Mouse (Mus musculus) embryonic stem cell, embryonic (primary cell): ENCODE measurements around the gene Fhod1.

Experiments
- CTCF ChIA-PET, 4 experiments: fragments of 300-600 bp in 2 of 4; fragments of 350-600 bp in 2 of 4; sonication (Branson Sonifier 250); formaldehyde crosslinking; loops; one replicate each; lab custom pipeline; 2022; ENCODE audit warnings: inconsistent platforms in 2 of 4; lab: Charles Lee
- POLR2A ChIA-PET, 4 experiments: fragments of 300-600 bp in 2 of 4; fragments of 350-600 bp in 2 of 4; sonication (Branson Sonifier 250); formaldehyde crosslinking; loops; one replicate each; lab custom pipeline; 2022; ENCODE audit warnings: antibody characterized with exemption in 4 of 4, inconsistent platforms in 1 of 4; lab: Charles Lee

Gene Fhod1

GRCm38 (mm10) chr8:105298351-105299252 is 49.2 kb downstream of the Fhod1 start:
- POLR2A ChIA-PET = interaction anchor here in 3 of 4 experiments (0.7 to 3.1 kb wide), 20 partner anchors 8 to 50 kb away, joined by 3 to 24 read pairs (median 6); partner anchors contain the start of genes 4931428F04Rik (in 3 of the 3), Lrrc29 (in 2 of the 3), Tmem208 (in 2 of the 3) and B3gnt9 (in 1 of the 3)

DNA sequence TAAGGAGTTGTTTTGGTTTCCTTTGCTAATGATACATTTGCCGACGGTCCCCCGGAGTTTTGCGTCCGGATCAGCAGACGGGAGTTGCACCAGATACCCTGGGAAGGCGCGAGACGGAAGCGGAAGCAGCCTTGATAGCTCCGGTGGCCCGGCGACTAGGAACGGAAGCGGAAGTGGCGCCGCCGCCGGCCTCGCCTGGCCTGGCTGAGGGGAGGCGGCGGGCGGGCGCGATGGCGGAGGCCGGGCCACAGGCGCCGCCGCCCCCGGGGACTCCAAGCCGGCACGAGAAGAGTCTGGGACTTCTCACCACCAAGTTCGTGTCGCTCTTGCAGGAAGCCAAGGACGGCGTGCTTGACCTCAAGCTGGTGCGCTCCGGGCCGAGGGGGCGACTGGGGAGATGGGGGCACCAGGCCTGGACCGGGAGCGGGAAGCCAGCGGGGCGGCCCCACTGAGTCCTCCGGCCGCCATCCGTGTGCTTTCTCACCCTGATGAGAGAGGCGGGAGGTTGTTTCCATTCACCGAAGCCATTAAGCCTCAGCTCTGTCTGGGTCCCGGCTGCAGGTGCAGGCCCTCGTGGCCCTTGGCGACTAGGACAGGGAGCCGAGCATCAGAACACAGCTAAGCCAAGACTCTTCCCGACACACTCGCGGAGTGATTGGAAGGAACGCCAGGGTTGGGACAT is 50.1 kb downstream of the Fhod1 start, which contains the start of gene E2f4:
Gene E2f4, plus strand, starts transcription at position 153 of the 682 bp plus-strand sequence.
- ChIA-PET CTCF (interaction anchor here in 3 of 4 experiments (0.8 to 6.3 kb wide), 13 partner anchors 8 to 185 kb away, joined by 3 to 32 read pairs (median 4); partner anchors contain the start of genes 4931428F04Rik (in 2 of the 3) and Tppp3 (in 1 of the 3)), POLR2A (interaction anchor here (0.6 to 3.1 kb wide), 41 partner anchors 8 to 223 kb away, joined by 3 to 24 read pairs (median 4); partner anchors contain the start of genes 4931428F04Rik (in 3 of the 4), B3gnt9 (in 2 of the 4), D230025D16Rik (in 2 of the 4) and Lrrc29 (in 2 of the 4))

More at GRCm38 (mm10) chr8:105298351-105299252, 49.2 kb downstream of the Fhod1 start:
- CTCF ChIA-PET = interaction anchor here in 3 of 4 experiments (0.6 to 6.3 kb wide), 10 partner anchors 8 to 721 kb away, joined by 3 to 32 read pairs (median 4); partner anchors contain the start of genes 4931428F04Rik (in 1 of the 3) and Tppp3 (in 1 of the 3)

DNA sequence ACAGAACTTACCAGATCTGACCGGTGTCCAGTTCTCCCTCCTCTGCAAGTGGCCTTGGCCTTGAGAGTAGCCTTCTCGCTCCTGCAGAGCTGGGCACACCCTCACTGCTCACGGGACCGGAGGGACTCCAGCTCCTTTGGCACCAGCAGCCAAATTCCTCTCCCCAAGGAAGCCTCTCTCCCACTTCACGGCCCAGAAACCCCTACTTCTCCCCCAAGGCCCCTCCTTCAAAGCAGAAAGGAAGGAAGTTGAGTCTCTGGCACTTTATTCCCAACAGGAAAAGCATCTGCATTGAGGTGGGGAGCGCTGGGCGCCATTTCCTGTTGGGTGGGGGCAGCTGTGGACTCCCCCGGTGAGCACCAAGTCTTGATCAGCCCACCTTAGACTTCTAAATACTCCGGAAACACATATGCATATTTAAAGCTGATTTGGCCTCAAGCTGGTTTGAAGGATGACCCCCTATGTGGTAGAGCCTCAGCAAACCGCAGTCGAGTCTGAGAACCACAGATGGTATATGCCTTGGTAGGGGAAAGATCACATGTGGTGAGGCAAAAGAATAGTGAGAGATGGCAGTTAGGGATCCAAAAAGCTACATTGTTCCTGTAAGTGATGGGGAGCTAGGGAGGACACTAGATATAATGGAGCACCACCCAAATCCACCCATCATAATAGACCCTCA is 51.7 kb downstream of the Fhod1 start, which contains the start of gene Exoc3l:
Gene Exoc3l, minus strand, starts transcription at position 207 of the 679 bp plus-strand sequence.
- ChIA-PET CTCF (interaction anchor here in 2 of 4 experiments (1.0 to 3.0 kb wide), 4 partner anchors 29 to 78 kb away, joined by 3 to 8 read pairs (median 4); no protein-coding TSS in a partner anchor), POLR2A (interaction anchor here in 3 of 4 experiments (0.6 to 3.1 kb wide), 26 partner anchors 9 to 501 kb away, joined by 3 to 15 read pairs (median 4); partner anchors contain the start of genes Elmo3 (in 3 of the 3), B3gnt9 (in 2 of the 3), D230025D16Rik (in 1 of the 3) and Lrrc29 (in 1 of the 3))

DNA sequence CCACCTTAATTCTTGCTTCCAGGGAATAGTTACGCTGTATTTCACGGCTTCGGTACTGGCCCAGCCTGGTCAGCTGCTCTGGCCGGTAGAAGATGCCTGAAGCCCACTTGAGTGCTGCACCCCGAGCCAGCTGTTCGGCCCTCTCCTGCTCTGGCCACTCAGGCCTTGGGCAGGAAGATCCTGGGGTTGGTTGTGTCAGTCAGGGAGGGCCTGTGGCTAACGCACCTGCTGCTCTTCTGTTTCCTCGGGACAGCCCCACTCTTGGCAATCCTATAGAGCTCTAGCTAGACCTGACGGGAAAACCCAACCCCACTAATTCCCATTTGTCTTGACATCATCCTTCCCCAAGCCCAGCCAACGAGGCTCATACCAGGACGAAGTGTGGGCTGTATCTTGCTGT is 52.5 kb downstream of the Fhod1 start:
- POLR2A ChIA-PET = interaction anchor here in 2 of 4 experiments (0.7 to 3.1 kb wide), 16 partner anchors 9 to 61 kb away, joined by 3 to 15 read pairs (median 4); partner anchors contain the start of genes B3gnt9 (in 1 of the 2), Elmo3 (in 1 of the 2) and Slc9a5 (in 1 of the 2)
- CTCF ChIA-PET = interaction anchor here in 1 of 4 experiments (1.0 to 1.2 kb wide), 2 partner anchors 9 to 77 kb away, joined by 3 to 5 read pairs; no protein-coding TSS in a partner anchor

- ChIA-PET CTCF (interaction anchor here in 1 of 4 experiments (1.2 kb wide), 1 partner anchor 8 kb away, joined by 3 read pairs; no protein-coding TSS in a partner anchor), POLR2A (interaction anchor here in 2 of 4 experiments (0.7 to 1.6 kb wide), 6 partner anchors 9 to 54 kb away, joined by 3 to 5 read pairs (median 3); partner anchors contain the start of gene Slc9a5 (in 1 of the 2))
Observed at GRCm38 (mm10) chr8:105294776-105295175, 53.0 kb downstream of the Fhod1 start.

GRCm38 (mm10) chr8:105293405-105293804 is 54.3 kb downstream of the Fhod1 start:
- ChIA-PET CTCF (interaction anchor here in 2 of 4 experiments (0.8 to 2.2 kb wide), 15 partner anchors 9 to 223 kb away, joined by 3 to 10 read pairs (median 4); partner anchors contain the start of genes B3gnt9 (in 1 of the 2) and Tppp3 (in 1 of the 2)), POLR2A (interaction anchor here in 3 of 4 experiments (0.5 to 1.8 kb wide), 12 partner anchors 8 to 691 kb away, joined by 3 to 8 read pairs (median 4); no protein-coding TSS in a partner anchor)

DNA sequence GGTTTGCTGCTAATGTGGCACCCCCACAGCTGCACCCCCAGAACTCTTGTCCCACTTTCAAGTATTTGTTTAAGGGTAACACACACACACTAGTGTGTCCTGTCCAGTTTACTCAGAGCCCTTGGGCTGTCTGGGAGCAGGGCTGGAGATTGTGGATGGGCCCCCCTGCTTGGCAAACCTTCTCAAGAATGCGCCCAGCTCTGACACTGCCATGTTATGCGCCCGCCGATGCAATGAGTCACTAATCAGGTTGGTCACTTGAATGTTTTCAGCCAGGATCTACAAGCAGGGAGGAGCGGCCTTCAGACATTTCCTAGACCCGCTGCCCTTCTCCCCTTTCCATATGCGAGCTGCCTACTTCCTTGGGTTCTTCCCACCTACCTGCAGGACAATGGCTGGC is 55.3 kb downstream of the Fhod1 start:
- CTCF ChIA-PET = interaction anchor here in 2 of 4 experiments (0.8 to 2.2 kb wide), 15 partner anchors 8 to 224 kb away, joined by 3 to 10 read pairs (median 4); partner anchors contain the start of gene B3gnt9 (in 1 of the 2)
- POLR2A ChIA-PET = interaction anchor here in 2 of 4 experiments (0.7 to 1.8 kb wide), 7 partner anchors 9 to 24 kb away, joined by 3 to 8 read pairs (median 4); no protein-coding TSS in a partner anchor

- POLR2A ChIA-PET = interaction anchor here in 1 of 4 experiments (0.9 to 3.6 kb wide), 4 partner anchors 37 to 92 kb away, joined by 3 to 33 read pairs (median 4); partner anchors contain the start of genes B3gnt9 and D230025D16Rik
- CTCF ChIA-PET = interaction anchor here in 3 of 4 experiments (0.9 to 4.4 kb wide), 17 partner anchors 8 to 225 kb away, joined by 3 to 37 read pairs (median 8); partner anchors contain the start of genes B3gnt9 (in 1 of the 3), E2f4 (in 1 of the 3), Fhod1 (in 1 of the 3) and Slc9a5 (in 1 of the 3)
Observed at GRCm38 (mm10) chr8:105291802-105292201, 56.0 kb downstream of the Fhod1 start.

GRCm38 (mm10) chr8:105291364-105291763 is 56.4 kb downstream of the Fhod1 start:
- ChIA-PET POLR2A (interaction anchor here in 3 of 4 experiments (0.6 to 3.6 kb wide), 16 partner anchors 7 to 1106 kb away, joined by 3 to 33 read pairs (median 3); partner anchors contain the start of genes B3gnt9 (in 1 of the 3), D230025D16Rik (in 1 of the 3) and Nol3 (in 1 of the 3)), CTCF (interaction anchor here (0.6 to 4.4 kb wide), 43 partner anchors 8 to 1528 kb away, joined by 3 to 40 read pairs (median 4); partner anchors contain the start of genes B3gnt9 (in 1 of the 4), E2f4 (in 1 of the 4), Elmo3 (in 1 of the 4) and Fbxl8 (in 1 of the 4))

DNA sequence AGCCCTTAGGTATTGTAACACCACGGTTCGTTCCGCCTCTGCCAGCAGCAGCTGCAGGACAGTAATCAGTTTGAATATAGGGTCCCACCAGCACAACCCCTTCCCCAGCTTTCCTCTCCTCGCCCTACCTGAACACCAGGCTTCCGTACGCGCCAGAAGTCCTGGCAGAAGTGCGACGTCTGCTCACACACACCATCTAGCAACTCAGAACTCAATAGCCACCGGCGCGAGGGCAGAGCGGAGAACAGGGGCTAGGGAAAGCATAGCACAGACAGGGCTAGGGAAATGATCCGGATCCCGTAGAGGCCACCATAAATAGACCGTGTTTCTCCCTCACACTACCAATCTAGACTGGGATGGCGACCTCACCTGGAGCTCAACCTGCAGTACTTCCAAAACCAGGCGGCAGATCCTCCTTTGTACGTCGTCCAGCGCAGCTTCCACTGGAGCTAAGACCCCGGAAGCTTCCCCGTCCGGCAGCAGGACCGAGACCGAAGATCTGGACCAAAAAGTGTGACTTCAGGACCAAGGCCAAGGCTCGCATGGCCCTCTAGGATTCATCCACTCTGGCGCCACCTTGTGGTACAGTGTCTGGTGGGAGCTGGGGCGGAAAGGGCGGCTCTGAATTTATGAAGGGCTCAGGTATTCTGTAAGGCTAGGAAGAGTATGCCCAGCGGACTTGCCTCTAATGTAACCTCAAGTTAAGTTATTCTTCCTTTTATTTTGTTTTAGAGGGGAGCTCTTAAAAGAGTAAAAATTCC is 57.0 kb downstream of the Fhod1 start:
- ChIA-PET POLR2A (interaction anchor here in 3 of 4 experiments (0.6 to 3.6 kb wide), 21 partner anchors 8 to 1106 kb away, joined by 3 to 33 read pairs (median 3); partner anchors contain the start of genes B3gnt9 (in 1 of the 3), D230025D16Rik (in 1 of the 3), Elmo3 (in 1 of the 3) and Fhod1 (in 1 of the 3)), CTCF (interaction anchor here (0.5 to 4.4 kb wide), 47 partner anchors 8 to 1528 kb away, joined by 3 to 40 read pairs (median 4); partner anchors contain the start of genes B3gnt9 (in 1 of the 4), E2f4 (in 1 of the 4), Elmo3 (in 1 of the 4) and Fbxl8 (in 1 of the 4))

DNA sequence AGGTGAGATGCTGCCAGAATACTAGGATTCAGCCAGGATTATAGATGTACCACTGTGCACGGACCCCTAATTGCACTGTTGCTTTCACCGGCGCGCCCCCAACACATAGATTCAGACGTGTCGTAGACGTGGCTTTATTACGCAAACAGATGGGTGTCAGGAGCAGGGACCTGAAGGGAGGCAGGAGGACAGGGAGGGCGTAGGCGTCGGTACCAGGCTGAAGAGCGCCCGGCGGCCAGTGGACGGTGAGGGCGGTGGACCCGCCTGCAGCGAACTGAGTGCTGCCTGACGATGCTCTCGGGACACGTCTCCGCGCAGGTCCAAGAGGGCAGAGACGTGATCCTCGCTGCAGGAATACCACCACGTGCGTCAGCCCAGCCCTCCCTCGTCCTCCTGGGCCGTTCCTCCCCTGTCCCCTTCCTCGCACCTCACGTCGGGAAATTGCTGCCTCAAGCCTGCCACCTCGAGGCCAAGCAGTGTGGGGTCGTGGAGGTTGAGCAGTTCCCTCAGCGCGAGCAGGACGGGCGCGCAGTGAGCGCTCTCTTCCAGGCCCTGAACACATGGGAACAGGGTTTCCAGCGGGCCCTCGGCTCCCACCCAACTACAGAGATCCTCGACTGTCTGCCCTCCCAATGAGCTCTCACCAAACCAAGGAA is 57.8 kb downstream of the Fhod1 start, which contains the start of gene 4931428F04Rik:
Gene 4931428F04Rik, minus strand, starts transcription at position 60 of the 656 bp plus-strand sequence.
- ChIA-PET POLR2A (interaction anchor here (0.6 to 3.6 kb wide), 52 partner anchors 8 to 688 kb away, joined by 3 to 33 read pairs (median 5); partner anchors contain the start of genes Nol3 (in 4 of the 4), E2f4 (in 3 of the 4), B3gnt9 (in 2 of the 4) and Elmo3 (in 2 of the 4)), CTCF (interaction anchor here (0.6 to 4.4 kb wide), 37 partner anchors 8 to 688 kb away, joined by 3 to 40 read pairs (median 7); partner anchors contain the start of genes E2f4 (in 2 of the 4), Fhod1 (in 2 of the 4), B3gnt9 (in 1 of the 4) and Nol3 (in 1 of the 4))

DNA sequence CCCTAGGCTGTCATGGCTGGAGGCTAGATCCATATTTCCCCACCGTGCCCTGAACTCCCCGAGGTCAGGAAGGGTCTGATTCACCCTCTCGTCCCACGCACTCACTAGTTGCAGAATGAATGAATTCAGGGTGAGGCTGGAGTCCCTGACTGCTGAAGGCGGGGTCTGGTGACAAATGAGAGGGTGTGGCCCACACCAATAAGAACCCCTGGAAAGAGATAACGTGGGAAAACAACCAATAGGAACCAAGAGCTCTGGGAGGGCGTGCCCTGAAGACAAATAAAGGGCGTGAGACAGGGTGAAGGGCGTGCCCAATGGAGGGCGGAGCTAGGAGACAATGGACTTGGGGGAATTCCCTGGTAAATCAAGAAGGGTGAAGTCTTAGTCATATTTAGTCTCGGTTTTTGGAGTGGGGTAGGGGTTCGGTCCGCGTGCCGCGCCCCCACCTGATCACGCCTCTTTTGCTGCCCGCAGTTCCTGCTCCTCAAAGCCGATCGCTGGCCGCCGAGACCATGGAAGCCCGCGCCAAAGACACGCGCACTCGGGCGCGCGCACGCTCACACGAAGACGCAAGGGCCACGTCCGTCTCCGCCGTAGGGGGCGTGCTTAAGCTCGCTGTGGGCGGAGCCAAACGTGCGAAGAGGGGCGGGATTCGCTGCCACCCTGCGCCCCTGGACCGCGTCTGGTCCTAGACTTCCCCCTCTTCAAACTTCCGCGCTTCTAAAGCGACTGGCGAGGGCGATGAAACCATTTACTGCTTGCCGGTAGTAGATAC is 58.6 kb downstream of the Fhod1 start:
- CTCF ChIA-PET = interaction anchor here (0.5 to 4.4 kb wide), 39 partner anchors 8 to 718 kb away, joined by 3 to 40 read pairs (median 4); partner anchors contain the start of genes E2f4 (in 3 of the 4), Fhod1 (in 2 of the 4), B3gnt9 (in 1 of the 4) and D230025D16Rik (in 1 of the 4)

More for the DNA sequence above, 58.6 kb downstream of the Fhod1 start:
- POLR2A ChIA-PET = interaction anchor here (0.6 to 3.6 kb wide), 65 partner anchors 9 to 1977 kb away, joined by 3 to 33 read pairs (median 4); partner anchors contain the start of genes D230025D16Rik (in 3 of the 4), E2f4 (in 3 of the 4), Nol3 (in 3 of the 4) and B3gnt9 (in 2 of the 4)
